Mouse (Mus musculus): ENCODE measurements around the gene Taf10.

The Taf10 gene

DNA sequence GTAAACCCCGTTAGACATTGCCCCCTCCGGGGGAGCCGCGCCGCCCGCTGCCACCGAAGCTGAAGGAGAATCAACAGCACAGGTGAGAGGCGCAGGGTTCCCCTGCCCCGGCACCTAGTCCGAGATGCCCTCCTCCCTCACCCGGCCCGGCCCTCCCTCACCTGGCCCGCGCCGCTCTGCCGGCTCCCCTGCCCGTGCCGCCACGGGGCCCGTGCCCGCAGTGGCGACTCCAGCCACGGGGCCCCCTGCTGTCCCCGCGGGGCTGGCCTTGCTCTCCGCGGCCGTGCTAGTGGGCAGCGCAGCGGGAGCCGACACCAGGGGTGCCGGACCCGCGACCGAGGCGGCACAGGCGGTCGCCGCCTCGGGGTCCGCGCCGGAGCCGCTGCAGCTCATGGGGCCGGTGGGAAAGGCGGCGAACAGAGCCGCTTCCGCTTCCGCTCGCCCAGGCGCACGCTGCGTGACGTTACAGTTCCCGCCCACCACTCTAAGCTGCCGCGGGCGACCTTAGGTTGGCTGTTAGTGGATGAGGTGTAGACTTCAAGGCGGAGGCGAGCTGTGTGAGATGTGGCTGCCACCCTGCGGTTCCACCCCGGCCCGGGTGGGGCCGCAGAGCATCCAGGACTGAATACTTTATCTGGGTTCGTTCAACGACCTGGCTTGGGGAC is at the start of gene Taf10:
Gene Taf10 (minus strand): TSS at position 436 of the 665 bp plus-strand sequence.
- peak; percentile 77 for DNase-seq (ENCODE audit: low read depth)

DNA sequence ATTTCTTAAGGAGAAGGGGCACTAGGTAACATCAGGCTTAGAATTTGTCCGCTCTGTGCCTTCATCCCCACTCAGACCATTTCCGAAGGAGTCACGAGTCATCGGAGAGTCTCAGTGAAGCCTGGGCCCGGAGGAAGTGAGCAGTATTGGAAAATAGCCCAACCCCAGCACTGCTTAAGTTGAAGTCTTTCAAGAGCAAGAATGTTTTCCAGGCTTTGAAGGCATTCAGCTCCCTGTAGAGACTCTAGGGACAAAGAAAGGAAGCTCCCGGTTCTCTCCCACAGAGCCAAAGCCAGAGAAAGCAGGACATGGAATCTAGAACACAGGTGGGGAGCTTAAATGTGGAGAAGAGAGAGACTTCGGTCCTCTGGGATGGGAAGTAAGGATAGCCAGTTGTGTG is 49.5 kb upstream of the Taf10 start:
- no peak for DNase-seq (ENCODE audit: low read depth)

DNA sequence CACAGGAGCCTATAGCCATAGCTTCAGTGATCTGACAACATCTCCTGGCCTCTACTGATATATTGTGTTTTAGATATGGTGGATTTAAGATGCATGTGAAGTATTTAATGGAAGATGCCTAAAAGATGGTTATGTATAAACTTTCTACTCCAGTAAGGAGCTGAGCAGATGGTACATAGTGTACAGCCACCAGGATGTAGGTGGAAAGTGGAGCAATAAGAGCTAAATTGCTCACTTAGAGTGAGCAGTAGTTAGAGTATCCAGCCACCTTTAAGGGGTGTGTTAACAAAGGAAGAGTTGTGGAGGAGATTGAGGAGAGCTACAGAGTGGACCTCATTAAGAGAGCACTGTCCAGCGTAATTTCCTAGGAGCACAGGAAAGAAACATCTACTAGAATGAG is 47.0 kb upstream of the Taf10 start:
- DNase-seq (ENCODE audit: low read depth): no peak

DNA sequence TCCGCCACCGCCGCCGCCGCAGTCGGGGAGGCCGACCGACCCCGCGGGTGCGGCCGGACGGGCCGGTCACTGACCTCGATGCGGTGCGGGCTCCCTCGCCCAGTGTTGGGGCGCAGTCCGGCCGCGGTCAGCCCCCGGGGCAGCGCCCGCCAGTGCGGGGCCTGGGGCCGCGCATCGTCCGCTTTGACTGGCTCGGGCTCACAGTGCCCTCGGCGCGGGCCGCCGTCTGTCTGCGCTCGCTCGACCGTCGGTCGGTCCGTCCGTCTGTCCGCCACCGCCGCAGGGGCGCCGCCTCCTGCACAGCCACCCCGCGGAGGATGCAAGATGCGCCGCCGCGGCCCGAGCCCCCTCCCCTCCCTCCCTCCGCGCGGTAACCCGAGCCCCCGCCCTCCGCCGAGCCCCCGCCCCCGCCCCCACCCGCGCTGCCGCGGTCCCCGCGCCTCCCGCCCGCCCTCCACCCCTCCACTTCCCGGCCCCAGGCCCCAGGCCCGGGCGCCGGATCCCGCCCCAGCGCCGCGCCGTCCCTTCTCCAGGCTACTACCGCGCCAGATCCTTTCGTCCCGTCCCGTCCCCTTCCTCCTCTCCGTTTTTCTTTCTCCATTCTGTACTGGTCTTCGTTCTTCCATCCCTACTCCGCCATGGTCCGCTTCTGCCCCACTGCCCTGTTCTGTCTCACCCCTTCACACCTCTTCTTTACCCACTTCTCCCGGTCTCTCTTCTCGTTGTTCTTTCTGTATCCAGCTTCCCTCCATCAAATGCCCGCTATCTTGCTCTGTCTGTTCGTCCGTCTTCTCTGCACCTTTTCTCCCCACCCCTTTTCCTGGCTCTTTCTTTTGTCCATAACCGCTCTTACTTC is 43.4 kb upstream of the Taf10 start, which contains the start of gene Dchs1:
Gene Dchs1 (minus strand): TSS at position 370 of the 856 bp plus-strand sequence.
- DNase-seq (ENCODE audit: low read depth): no peak

DNA sequence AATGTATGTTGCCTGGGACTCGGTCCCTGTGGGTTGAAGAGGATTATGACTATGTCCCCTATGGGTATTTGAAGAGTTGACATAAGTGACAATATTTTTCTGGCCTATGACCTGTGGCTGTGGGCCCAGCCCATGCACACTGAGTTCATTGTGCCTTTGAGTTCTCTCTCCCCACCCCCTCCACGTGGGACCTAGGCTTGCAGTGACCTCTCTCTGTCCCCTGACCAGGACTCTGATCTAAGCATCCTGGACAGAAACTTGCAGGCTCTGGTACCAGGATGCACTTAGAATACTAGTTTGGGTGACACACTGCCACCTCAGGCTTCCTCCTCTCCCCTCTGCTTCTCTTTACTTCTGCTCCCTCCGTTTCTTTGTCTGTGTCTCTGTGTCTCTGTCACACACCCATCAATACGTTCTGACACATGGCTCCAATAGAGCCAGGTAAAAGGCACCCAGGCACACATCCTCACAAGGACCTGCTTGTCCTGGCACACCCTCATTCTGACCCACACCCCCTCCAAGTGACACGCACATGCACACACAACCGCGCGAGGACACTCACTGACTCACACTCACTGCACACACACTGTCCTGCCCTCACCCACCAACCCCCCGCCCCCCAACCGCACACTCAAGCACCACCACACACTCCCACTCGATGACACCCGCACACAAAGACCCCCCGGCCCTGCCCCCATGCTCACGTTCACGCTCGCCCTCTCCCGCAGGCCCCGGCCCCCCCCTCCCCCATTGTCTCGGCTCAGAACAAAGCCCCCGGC is 42.5 kb upstream of the Taf10 start:
- DNase-seq (ENCODE audit: low read depth): no peak

DNA sequence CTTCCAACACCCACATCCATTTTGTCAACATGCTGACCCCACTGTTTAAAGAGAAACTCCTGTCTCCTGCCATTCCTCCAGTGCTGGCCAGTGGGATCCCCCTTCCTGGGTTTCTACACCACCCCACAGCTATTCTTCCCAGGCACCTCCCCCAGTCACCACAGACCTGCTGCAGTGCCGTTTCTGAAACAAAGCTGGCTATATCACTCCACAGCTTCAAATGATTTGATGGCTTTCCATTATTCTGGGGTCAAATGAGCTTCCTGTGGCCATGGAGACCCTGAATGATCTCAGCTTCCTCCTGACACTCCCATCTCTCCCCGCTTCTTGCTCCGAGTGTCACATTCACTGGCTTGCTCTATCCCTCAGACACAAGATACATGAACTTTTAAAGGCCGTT is 40.4 kb upstream of the Taf10 start:
- no peak for DNase-seq (ENCODE audit: low read depth)

DNA sequence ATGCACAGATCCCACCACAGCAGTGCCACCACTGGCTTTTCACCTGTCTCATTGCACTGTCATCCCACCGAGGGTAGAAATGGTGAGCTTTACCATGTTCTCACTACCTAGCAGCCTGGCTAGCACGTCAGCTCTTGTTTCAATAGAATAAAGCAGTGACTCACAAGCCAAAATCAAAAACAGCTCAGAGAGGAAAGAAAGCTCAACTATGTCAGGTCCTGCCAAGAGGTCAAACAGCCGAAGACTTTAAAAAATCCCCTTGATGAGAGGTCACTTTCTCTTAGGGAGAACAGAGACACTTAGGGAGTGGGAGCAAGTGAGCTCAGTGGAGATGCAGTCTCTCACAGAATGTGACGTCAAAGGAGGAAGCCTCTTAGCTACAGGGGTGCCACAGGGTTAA is 39.7 kb upstream of the Taf10 start:
- no peak for DNase-seq (ENCODE audit: low read depth)

DNA sequence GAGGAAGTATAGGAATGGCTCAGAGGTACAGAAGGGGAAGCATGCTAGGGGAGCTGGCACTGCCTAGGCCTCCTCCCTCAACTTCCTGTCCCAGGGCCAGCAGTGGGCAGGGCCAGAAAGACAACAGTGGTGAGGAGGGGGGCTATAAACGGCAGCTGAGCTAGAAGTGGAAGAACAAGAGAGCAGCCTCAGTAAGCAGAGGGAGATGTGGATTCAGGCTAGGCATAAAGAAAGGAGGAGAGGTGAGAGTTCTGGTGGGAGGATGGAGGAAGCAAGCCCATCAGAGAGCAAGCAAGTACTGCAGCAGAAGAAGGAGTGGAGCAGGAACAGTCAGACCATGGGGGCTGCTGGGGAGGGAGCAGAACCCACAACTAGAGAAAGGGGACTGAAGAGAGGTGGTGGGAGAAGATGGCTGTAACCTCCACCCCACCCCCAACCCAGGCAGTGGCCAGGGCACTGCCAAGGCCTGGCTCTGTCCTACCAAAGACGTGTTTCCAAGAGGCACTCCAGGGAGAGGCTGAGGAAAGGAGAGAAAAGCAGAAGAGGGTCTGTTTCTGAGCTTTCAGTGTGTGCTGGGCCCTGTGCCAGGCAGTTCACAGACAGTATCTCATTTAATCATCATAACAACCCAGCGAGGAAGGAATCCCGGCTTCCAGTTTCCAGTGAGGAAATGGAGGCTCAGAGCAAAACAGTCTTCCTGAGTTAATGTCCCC is 34.5 kb upstream of the Taf10 start:
- DNase-seq (ENCODE audit: low read depth): no peak

DNA sequence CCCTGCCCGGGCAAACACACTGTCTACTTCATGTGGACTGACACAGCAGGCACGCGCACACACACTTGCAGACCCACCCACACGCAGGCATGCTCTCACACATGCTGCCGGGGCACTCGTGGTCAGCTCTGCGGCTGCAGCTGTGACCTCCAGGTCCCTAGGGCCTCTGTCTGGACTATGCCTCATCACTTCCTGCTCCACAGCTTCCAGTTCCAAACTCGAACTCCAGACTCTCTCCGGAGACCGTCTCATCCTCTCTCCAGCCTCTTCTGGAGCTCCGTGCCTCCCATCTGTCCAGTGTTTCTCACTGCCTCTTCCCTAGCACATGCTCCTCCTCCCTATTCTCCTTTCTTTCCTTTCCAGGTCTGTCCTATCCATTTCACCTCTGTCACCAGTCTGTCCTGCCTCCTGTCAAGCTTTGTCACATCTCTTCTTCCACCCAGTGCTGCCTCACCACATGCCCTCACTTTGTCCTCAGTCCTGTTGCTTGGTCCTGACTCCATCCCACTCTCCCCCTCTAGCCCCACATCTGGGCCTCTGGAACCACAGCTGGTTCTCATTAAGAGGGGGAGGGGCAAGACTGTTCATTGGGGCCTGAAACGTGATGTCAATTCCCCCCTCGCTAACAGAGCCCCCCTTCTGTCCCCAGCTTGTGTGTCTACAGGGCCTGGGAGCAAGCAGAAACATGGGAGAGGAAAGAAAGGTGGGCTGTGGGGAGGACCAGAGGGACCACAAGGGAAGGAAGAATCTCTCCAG is 33.8 kb upstream of the Taf10 start:
- no peak for DNase-seq (ENCODE audit: low read depth)

DNA sequence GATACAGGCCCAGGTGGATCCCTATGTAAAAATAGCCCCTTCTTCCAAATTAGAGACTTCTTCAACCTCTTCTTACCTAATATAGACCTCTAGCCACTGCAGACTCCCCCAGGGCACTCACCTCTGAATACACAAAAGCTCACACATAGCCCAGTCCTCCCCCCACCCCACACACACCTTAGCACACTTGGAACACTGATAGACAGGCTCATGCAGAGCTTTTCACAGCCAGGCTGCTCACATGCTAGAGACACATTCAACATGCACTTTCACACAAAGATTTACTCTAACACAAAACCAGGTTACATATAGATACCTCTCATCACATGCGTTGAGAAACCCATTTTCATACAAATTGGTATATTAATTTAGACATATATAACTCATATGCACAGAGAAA is 33.2 kb upstream of the Taf10 start:
- DNase-seq (ENCODE audit: low read depth): no peak

DNA sequence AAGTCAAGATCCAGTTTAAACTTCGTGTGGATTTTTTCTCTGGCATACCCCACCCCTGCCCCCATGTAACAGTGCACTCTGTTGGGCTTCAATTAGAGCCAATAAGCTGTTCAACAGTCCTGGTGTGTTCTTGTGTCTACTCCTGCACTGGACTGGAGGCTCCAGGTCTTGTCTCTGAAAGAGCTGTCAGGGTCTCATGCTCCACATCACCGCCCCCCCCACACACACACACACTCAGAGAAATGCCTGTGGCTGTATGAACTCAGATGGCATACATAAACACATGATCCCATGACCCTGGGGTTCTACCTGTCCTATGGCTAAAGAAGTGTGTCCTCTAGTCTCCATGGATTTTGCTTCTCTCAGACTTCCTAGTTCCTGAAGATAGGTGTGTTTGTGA is 31.9 kb upstream of the Taf10 start:
- no peak for DNase-seq (ENCODE audit: low read depth)

DNA sequence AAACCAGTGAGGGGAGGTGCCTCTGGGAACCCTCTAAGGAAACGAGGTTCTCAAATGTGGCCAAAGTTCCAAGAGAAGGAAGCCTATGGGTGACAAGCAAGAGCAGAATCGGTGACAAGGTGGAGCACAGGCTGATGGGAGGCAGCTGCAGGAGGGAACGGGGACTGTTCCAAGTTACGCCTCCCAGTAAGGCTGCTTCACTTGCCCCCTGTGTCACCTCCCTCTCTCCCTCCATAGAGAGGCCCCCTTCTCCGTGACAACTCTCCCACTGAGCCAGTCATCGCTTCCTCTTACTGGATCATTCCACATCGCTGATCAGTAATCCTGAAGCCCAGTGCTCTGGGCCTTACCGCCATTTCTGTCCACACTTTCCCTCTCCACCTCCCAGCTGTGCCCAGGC is 30.5 kb upstream of the Taf10 start:
- no peak for DNase-seq (ENCODE audit: low read depth)

DNA sequence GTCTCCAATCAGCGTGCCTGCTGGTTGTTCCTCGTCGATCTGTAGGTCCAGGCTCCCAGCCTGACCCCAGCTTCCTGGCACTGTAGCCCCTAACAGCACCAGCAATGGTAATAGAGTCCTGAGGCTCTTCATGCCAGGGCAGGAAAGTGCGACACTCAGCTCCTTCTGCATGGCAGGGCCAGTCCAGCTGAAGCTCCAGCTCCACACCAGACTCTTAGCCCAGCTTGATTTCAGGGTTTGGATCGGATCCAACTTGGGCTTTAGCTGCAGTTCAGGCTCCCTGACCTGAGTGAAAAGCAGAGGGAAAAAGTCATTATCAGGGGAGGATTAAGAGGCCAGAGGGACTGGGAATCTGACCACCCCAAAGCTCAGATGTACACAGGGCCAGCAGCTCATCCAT is 28.9 kb upstream of the Taf10 start:
- no peak for DNase-seq (ENCODE audit: low read depth)

DNA sequence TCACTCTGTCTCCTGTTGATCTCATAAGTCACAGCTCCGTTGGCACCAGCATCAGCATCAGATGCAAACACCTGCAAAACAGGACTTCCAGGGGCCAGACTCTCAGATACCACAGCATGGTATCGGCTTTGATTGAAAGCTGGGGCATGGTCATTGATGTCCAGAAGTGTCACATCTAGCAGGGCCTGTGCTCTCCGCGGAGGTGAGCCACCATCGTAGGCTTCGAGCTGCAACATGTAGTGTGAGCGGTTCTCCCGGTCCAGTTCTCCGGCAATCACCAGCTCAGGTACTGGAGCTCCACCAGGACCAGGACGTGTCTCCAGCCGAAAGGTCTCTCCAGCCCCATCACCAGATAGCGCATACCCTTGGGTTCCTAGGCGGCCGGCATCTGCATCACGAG is 28.2 kb upstream of the Taf10 start:
- DNase-seq (ENCODE audit: low read depth): no peak

DNA sequence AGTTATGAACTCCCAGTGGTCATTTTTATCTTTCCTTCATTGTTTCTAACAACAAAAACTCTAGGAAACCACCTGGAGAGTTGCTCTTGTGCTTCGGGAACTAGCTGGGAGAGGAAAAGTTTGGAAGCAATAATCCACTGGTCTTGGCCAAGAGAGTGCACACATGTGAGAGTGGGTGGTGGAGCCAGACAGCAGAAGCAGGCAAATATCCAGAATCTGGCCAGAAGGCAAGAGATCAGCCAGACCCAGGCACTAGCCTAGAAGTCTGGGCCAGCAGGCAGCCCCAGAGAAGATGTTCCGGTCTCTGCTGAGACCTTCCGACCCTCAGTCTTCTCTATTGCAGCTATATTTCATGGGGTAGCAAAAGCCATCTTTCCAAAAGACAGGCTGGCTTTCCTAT is 25.8 kb upstream of the Taf10 start:
- no peak for DNase-seq (ENCODE audit: low read depth)

DNA sequence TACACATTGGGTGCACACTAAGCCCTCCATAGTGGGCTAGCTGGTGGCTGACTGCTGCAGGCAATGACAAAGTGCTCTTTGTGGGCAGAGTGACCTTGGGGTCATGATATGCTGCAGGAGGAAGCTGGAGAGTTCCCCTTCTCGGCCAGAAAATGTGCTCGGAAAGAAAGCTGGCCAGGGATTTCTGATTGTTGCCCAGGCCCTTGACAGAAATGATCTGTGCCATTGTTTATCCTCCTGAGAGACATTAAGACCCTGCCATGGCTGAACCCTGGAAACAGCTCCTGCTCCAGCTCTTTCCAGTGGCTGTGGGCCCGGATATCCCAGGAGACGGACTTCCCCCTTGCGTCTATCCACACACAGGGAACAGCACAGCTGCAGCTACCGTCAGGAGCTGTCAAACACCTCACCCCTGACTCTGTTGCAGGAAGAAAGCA is 23.6 kb upstream of the Taf10 start:
- no peak for DNase-seq (ENCODE audit: low read depth)

DNA sequence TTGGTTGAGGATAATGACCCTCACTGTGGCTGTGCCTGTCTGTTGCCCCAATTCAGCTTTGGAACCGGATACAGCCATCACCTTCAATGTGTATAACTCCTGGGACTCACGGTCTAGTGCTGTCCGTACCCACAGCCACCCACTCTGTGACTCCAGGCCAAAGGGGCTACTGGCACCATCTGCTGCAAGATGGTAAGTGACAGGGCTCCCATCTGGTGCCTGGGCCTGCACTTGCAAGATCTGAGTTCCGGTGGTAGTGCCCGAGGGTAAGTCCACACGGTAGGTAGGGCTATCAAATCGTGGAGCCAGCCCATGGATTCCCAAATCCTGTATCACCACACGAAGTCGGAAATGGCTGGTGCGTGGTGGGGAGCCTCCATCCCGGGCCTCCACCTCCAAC is 20.2 kb upstream of the Taf10 start:
- no peak for DNase-seq (ENCODE audit: low read depth)

DNA sequence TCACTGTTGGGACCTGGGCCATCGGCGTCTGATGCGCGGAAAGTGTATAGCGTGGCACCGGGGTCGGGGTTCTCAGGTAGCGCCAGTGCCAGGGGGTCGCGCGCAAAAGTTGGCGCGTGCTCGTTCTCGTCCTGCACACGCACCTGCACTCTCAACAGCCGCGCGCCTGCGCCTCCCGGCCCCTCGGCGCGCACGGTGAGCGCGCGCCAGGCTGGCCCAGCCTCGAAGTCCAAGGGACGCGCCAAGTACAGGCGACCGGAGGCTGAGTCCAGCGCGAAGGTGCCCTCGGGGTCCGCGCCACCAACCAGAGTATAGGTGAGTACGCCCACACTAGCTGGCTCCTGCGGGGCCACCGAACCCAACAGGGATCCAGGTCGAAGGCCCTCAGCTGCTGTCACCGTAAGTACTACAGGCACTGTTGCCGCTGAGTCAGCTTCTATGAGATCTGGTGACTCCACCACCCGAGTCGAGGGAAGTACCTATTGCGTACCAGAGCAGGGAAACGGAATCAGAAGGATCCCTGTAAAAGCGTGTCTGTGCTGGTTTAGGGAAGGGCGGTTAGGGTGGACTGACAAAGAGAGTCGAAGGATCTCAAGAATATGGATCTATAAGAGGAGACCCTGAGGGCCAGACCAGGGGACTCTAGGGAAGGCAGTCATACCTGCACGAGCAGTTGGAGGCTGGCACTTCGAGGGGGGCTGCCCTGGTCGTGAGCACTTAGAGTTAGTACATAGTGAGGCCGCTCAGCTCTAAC is 18.5 kb upstream of the Taf10 start:
- DNase-seq (ENCODE audit: low read depth): no peak

DNA sequence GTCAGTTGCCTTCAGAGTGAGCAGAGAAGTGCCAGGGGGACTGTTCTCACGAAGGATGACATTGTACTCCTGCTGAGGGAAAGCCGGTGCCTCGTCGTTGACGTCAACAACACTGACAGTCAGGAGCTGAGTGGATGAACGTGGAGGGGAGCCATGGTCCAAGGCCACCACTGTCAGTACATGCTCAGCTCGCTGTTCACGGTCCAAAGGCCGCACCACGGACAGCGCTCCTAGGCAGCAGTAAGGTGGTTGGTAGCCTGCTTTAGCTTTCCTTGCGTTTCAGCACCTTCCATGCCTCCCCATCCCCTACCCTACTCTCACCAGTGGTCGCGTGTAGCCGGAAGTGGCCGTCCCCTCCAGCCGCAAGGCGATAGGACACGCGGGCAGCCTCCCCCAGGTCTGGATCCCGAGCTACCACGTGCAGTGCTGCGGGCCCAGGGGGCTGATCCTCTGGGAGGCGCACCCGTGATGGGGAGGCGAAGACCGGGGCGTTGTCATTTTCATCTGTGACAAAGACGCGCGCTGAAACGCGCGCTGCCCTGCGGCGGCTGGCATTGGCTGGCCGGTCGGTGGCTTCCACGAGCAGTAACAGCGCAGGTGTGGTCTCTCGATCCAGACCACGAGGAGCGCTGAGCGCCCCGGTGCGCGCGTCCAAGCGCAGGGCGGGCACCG is 17.8 kb upstream of the Taf10 start:
- no peak for DNase-seq (ENCODE audit: low read depth)

DNA sequence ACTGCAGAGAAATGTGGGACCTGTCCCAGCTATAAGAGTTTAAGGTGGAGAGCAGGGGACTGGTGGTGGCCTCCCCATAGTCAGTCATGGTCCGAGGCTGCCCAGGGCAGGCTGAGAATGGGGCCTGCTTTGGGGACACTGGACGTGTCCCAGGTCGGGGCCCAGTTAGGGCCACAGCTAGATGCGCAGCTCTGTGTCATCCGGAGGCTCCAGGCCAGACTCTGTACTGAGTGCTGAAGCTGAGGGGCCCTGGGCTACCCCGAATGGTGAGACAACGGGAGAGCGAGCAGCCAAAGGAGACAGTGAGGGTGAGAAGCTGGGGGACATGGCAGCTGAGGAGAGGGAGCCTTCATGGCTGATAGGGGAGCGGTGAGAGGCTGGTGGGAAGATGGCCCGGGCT is 9.1 kb upstream of the Taf10 start:
- no peak for DNase-seq (ENCODE audit: low read depth)

All from c-Kit-positive CD71-negative TER-119-negative erythroid progenitor cells, embryonic 14.5 days (primary cell).